Mouse (Mus musculus) layer of hippocampus, adult 9-10 months (tissue): Measurements from ENCODE around the gene Tbca.

Source experiments
- DNase-seq: peaks from one replicate; pipeline ENCODE4 v3.0.0; 2022; ENCODE audit warnings: low spot score

Gene Tbca

GRCm38 (mm10) chr13:94877991-94878745 is 89.5 kb downstream of the Tbca start:
- no peak for DNase-seq

GRCm38 (mm10) chr13:94881201-94881600 is 92.5 kb downstream of the Tbca start:
- DNase-seq, result no peak

DNA sequence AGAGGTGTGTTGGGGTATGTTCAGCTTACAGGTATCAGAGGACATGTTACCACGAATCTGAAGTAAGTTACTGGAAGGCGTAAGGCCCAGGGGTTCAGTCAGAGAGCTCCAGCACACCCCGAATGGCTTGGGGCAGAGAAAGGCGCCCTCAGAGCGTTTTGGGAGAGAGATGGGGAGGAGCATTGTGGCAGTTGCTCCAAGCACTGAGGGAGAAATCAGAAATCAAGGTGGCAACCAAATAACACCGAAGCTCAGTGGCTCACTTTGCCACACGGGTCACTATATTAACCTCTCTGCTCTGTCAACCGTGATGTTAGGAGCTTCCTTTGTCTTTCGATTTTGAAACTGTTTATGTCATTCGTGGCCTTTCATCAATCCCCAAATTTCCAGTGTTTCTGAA is 93.5 kb downstream of the Tbca start:
- DNase-seq, result no peak

DNA sequence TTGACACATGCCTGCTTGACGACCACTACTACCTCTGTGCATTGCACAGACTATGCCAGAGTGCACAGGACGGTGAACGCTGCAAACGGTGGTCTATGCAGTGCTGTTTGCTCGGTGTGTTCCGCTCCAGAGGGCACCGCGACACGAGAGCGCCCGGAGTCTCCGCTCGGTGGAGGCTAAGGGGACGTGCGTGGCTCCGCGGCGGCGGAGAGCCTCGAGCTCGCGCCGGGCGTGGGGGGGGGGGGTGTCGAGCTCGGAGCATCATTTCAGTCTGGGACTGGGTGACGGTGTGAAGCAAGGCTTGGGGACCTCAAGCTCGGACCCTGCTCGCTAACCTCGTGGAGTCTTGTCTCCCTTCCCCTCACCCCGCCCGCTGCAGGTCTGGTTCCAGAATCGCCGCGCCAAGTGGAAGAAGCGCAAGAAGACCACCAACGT is 94.0 kb downstream of the Tbca start:
- DNase-seq, result no peak

GRCm38 (mm10) chr13:94883163-94883965 is 94.7 kb downstream of the Tbca start:
- DNase-seq, result no peak

GRCm38 (mm10) chr13:94883966-94884960 is 95.6 kb downstream of the Tbca start:
- no peak for DNase-seq

DNA sequence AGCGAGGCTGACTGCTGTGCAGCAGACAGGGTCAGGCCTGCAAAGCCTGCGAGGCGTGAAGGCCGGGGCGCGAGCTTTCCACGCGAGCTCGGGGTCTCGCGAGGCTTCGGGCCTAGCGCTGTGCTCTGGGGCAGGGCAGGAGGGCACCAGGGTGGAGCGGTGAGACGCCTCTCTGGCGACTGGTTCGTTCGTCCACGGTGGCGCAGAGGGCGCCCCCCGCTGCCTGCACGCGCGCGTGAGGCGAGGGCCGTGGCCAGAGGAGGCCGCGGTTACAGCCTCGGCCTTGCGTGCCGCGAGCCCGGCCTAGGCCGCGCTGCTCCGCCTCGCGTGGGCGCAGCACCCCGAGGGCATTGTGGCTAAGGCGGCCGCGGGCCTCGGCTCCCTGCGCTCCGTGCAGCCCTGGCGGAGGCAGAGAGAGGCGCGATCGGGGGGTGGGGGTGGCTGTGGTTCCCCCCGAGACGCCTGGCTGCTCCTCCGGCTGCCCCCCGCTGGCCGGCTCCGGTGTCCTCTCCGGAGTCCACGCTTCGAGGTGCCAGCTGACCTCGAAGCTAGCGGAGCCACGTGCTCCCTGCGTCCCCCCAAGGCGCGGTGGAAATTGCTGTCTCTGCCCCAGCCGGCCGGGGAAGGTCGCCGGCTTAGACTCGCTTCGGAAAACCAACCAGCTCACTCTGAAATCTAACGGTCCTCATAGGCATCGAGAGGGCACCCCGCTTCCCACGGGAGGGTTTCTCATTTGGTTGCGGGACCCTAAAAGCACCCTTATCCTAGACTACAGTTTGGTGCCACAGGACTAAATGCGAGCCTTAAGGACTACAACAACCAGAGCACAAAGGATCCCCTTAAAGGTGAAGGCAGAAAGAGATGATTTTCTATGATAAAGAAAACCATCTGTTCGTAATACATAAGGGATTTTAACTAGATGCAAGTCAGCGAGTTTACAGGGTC is 96.9 kb downstream of the Tbca start:
- no peak for DNase-seq
